Mouse (Mus musculus) erythroblast, adult 5-6 weeks (primary cell): ENCODE measurements around the gene Pgm5. TPM values are rescaled to one million over a fixed set of nuclear protein-coding genes. Genes with fewer than 3 reads are reported as not detected.
"Not testable (repeated sequence)": the region's sequence is repeated elsewhere in the genome, so short reads cannot be mapped to it uniquely, and the experiment has no call there.

Experiments used
- ATAC-seq: replicated peaks from 2 replicates; pipeline ENCODE4 v1.8.0; 2016; ENCODE audit warnings: moderate number of reproducible peaks, mild to moderate bottlenecking, moderate TSS enrichment, inconsistent platforms; ENCODE audit not compliant: poor library complexity, low FRiP score, severe bottlenecking
- total RNA-seq, 2 experiments: library from RNA; stranded (forward) in 1 of 2; stranded (reverse) in 1 of 2; fragments of 150-400 nt in 1 of 2; fragments of 200-764, 138-1000 nt in 1 of 2; gene quantifications; 2 replicates each; pipeline versions ENCODE4 v1.2.3 to v1.2.4; 2015 to 2017; ENCODE audit warnings: low replicate concordance in 2 of 2

Pgm5 gene
- total RNA-seq, 2 experiments from 2014 or later = not detected

GRCm38 (mm10) chr19:24716303-24717097 is 145.2 kb downstream of the Pgm5 start:
- ATAC-seq = no peak

DNA sequence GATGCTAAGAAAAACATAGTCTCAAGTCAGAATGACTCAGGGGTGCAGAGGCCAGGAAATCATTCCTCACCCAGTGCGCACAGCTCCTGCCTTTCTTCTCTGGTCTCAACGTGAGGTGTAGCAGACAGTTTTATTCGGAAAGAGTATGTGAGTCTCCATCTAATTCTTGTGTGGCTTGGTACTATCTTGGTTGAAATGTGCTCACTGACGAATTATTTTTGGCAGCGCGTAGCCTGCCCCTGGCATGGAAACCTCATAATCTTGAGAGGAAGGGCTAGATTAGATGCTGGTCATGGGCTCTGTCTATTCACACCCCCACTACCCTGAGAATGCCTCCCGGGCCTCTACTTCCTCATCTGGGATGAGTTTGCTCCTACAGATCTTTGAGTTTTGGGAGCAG is 153.6 kb downstream of the Pgm5 start:
- no peak for ATAC-seq

- no peak for ATAC-seq
Observed at GRCm38 (mm10) chr19:24707071-24707906, 154.4 kb downstream of the Pgm5 start.

DNA sequence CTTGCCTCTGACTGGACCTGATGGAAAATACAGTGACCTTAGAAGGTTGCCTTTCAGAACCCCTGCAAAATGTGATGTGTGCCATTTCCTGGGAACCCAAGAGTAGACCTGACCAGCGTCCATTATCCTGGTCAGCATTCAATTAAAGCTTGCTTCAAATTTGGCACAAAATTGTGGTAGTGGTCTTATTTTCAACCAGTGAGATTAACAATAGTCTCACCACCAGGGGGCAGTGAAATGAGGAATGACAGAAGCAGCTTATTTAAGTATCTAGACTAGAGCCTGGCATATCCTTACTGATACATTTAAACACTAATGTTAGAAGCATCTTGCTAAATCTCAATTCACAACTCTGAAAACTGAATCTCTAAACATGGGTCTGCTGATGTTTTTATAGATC is 156.3 kb downstream of the Pgm5 start:
- no peak for ATAC-seq

GRCm38 (mm10) chr19:24704326-24704725 is 157.3 kb downstream of the Pgm5 start:
- no peak for ATAC-seq

DNA sequence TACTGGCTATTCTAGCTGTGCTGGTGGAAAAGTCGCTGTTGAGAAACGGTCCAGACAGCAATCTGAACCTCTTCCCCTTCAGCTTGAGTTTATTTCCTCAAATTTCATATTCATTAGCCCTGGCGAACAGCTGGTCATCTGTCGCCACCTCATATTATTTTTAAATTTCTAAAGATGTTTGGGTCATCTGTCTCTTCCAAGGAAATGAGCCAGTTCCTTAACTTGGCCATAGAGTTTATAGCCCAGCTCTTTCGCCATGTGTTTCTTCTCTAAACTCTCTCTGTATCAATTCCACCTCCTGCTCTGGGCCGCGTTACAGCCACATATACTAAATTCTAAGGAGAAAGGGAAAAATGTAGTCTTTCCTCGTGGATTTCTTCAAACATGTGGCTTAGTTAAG is 158.0 kb downstream of the Pgm5 start:
- ATAC-seq = no peak

DNA sequence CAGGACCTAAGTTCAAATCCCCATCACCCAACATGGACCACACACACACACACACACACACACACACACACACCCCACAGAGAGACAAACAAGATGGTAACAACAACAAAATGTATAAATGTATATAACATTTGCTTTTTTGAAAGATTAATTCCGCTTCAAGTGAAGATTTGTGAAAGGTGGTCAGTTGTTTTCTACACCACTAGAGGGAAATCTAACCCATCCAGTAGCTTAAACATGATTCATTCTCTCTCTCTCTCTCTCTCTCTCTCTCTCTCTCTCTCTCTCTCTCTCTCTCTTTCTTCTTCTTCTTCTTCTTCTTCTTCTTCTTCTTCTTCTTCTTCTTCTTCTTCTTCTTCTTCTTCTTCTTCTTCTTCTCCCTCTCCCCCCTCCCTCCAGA is 158.5 kb downstream of the Pgm5 start:
- ATAC-seq = not testable (repeated sequence)

DNA sequence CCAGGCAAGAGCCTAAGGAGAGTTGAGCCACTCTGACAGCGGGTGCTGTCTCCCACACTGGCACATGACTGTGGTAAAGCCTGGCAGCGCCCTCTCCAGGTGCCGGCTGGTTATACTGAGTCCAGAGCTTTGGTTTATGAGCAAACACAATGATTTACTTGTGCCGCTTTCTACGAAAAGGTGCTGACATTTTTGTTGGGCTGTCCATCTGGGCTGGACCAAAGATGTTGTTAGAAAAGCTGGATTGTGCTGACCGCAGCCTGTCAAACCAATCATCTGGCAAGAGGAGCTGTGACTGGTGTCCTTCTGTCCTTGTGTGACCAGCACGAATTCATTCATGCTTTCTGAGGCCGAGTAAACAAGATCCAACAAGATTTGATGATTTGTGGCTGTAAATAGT is 159.9 kb downstream of the Pgm5 start:
- no peak for ATAC-seq

GRCm38 (mm10) chr19:24700664-24701063 is 161.0 kb downstream of the Pgm5 start:
- ATAC-seq = no peak

- no peak for ATAC-seq
Observed at GRCm38 (mm10) chr19:24699910-24700309, 161.7 kb downstream of the Pgm5 start.

DNA sequence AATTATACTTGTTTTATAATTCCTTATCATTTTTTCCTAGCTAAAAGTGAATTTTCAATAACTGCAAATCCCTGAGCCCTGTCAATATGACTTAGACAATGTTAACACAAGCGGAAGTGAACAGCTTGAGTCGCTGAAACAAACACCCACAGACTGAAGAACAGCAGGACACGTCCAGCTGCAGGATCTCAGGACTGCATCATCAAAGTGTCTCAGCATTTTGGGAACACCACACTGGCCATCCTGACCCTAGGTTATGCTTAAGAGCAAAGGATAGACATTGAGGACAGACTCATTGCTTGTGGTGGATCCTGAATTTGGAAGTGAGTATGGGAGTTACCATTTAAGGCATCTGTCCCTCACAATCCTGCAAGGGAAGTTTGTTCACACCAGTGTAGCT is 162.5 kb downstream of the Pgm5 start:
- no peak for ATAC-seq

- no peak for ATAC-seq
Observed at GRCm38 (mm10) chr19:24698651-24699050, 163.0 kb downstream of the Pgm5 start.

- no peak for ATAC-seq
Observed at GRCm38 (mm10) chr19:24697946-24698345, 163.7 kb downstream of the Pgm5 start.

- ATAC-seq = no peak
Observed at GRCm38 (mm10) chr19:24692691-24693090, 169.0 kb downstream of the Pgm5 start.

GRCm38 (mm10) chr19:24689531-24689930 is 172.1 kb downstream of the Pgm5 start:
- ATAC-seq = no peak

DNA sequence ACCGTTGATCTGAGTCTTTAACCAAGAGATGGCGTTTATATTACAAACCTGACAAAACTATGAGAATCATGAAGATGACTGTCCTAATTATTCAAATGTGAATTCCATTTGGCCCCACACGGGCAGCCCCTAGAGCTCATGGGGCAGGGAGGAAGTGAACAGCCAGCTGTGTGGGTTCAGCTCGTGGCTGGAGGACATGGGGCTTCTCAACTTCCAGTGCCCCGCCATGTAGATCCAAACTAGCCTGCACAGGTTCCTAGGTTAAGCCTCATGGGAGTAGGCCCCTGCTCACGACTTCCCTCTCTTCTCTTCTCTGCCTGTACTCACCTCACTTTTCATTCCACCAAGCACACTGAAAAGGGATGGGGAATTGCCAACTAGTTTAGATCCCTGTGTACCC is 173.3 kb downstream of the Pgm5 start:
- no peak for ATAC-seq

DNA sequence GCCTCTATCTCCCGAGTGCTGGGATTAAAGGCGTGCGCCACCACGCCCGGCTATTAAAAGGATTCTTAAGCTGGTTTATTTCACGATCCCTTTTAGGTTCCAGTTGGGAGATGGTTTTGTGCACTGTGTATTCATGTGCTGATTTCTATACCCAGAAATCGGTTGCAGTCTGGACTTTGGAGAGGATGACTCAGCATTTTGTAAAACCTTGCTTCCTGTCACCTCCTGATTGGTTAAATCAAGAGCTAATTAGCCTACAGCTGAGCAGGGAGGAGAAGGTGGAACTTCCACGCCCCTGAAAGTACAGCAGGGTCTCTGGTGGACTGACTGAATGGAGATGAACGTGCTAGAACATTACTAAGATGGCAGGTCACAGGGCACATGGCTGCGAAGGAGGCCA is 175.2 kb downstream of the Pgm5 start:
- no peak for ATAC-seq

DNA sequence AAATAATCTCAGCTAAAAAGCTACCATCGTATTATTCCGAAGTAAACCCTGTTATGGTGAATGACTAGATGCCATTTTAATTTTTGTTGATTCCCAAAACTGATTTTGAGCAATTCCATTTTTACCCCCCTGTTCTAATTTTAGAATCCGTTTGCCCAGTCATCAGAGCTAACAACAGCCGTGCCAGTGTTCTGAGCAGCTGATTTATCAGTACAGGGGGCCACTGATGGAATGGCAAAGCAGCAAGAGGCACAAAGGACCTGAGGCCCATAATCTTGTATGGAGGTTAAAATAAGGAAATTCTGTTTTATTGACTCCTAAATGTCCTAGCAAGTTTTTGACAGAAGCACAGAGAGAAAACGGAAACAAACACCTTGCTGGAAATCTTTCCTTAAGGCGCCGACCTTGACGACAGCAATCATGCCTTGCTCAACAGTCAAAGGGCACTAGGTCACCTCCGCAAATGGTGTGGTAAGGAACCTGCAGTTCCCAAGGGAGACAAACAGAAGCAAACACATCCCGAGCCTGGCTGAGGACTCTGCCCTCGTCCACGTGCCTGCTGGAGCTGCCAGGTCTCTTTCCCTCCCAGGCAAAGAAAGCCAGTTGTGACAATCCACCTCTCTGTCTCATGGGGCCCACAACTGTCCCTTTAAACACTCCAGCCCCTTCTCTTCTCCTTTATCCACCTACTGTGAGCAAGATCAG is 178.5 kb downstream of the Pgm5 start:
- no peak for ATAC-seq

- ATAC-seq = no peak
Observed at GRCm38 (mm10) chr19:24677242-24677984, 184.2 kb downstream of the Pgm5 start.

GRCm38 (mm10) chr19:24676429-24676828 is 185.2 kb downstream of the Pgm5 start:
- no peak for ATAC-seq
